Mouse (Mus musculus) adrenal gland, adult 8-10 months (tissue): ENCODE measurements around the gene Pidd1. TPM values are rescaled to one million over a fixed set of nuclear protein-coding genes. Genes with fewer than 3 reads are reported as not detected.
A peak's percentile ranks its signal among the peaks of the same experiment; 100 is the strongest.

Experiments
- DNase-seq: peaks from one replicate; pipeline ENCODE4 v3.0.0; 2022
- total RNA-seq, 4 experiments: library from RNA; stranded (reverse); gene quantifications; 2 replicates each; pipeline ENCODE4 v1.2.4; 2022

Gene Pidd1
- total RNA-seq, 4 experiments from 2014 or later: 1.0 to 2.3 (median 1.4) TPM

GRCm38 (mm10) chr7:141472226-141472625 lies 28.4 kb upstream of the Pidd1 start:
- peak; percentile 56 for DNase-seq

GRCm38 (mm10) chr7:141471236-141471635 lies 27.4 kb upstream of the Pidd1 start:
- DNase-seq: no peak

GRCm38 (mm10) chr7:141470637-141470944 lies 26.8 kb upstream of the Pidd1 start:
- DNase-seq: no peak

GRCm38 (mm10) chr7:141469901-141470636 lies 26.2 kb upstream of the Pidd1 start:
- peak; percentile 33 for DNase-seq

GRCm38 (mm10) chr7:141469352-141469751 lies 25.5 kb upstream of the Pidd1 start:
- peak; percentile 31 for DNase-seq

GRCm38 (mm10) chr7:141468522-141469211 lies 24.8 kb upstream of the Pidd1 start:
- peak; percentile 85 for DNase-seq

GRCm38 (mm10) chr7:141468164-141468521 lies 24.3 kb upstream of the Pidd1 start:
- peak; percentile 56 for DNase-seq

GRCm38 (mm10) chr7:141467230-141468030 lies 23.6 kb upstream of the Pidd1 start, which contains the start of gene Cd151:
Gene Cd151 (plus strand): TSS chr7:141467392.
- peak; percentile 89 for DNase-seq

- DNase-seq: peak; percentile 38
These were observed 22.9 kb upstream of the Pidd1 start for GRCm38 (mm10) chr7:141466607-141467148.

- DNase-seq: peak; percentile 54
These were observed 22.2 kb upstream of the Pidd1 start for GRCm38 (mm10) chr7:141466045-141466394.

- DNase-seq: peak; percentile 28
These were observed 21.7 kb upstream of the Pidd1 start for GRCm38 (mm10) chr7:141465388-141466044.

GRCm38 (mm10) chr7:141464603-141465201 lies 20.9 kb upstream of the Pidd1 start:
- peak; percentile 26 for DNase-seq

GRCm38 (mm10) chr7:141463824-141464602 lies 20.2 kb upstream of the Pidd1 start:
- DNase-seq: peak; percentile 57

GRCm38 (mm10) chr7:141462333-141462821 lies 18.6 kb upstream of the Pidd1 start:
- DNase-seq: peak; percentile 18

- peak; percentile 23 for DNase-seq
These were observed 17.9 kb upstream of the Pidd1 start for GRCm38 (mm10) chr7:141461521-141462332.

GRCm38 (mm10) chr7:141460391-141461113 lies 16.7 kb upstream of the Pidd1 start, which contains the start of gene Cracr2b:
Gene Cracr2b (plus strand): TSS chr7:141461094.
- peak; percentile 25 for DNase-seq

GRCm38 (mm10) chr7:141460001-141460390 lies 16.2 kb upstream of the Pidd1 start:
- no peak for DNase-seq

GRCm38 (mm10) chr7:141459301-141459711 lies 15.5 kb upstream of the Pidd1 start:
- DNase-seq: peak; percentile 45

- peak; percentile 24 for DNase-seq
These were observed 14.8 kb upstream of the Pidd1 start for GRCm38 (mm10) chr7:141458661-141459060.
